Comparison of ENCODE assay signal across 10 mouse cellular contexts in genomic region chr12:5215836-5216747, GRCm38 (mm10).
DNase-seq lines count a peak whose midpoint lies in the region; ATAC-seq and TF ChIP-seq lines count a peak whose summit lies in the region.
"Had no signal": no experiment of that assay in that cellular context is flagged by ENCODE, and none has a peak within 500 bp of the region (broad histone marks: within the 10 kb centered on the region; RNA-seq: fewer than 3 reads in every experiment).

No protein-coding gene starts in this region.

- no peak overlapping the region for H3K9ac ChIP-seq in lung, postnatal 0 days (replicated peaks; ENCODE audit: low read depth)
- 0 out of 2 replicates have a peak overlapping the region, but pooled peaks have one; percentile 21 for H3K9ac ChIP-seq in forebrain, embryonic 13.5 days
- peak overlapping the region; percentile 19; the same call in 1 of the 2 replicates for H3K9ac ChIP-seq in hindbrain, embryonic 16.5 days (ENCODE audit: low read depth, low read length)
- no peak overlapping the region for H3K9ac ChIP-seq in neural tube, embryonic 15.5 days (replicated peaks)
- H3K9ac ChIP-seq: limb, embryonic 13.5 days had no signal

- WGBS in lung, postnatal 0 days = 54% methylated on average over 15 of the region's 15 CpGs
- 15% methylated on average over 15 of the region's 15 CpGs for WGBS in forebrain, embryonic 13.5 days
- 21% methylated on average over 15 of the region's 15 CpGs for WGBS in hindbrain, embryonic 16.5 days
- 23% methylated on average over 15 of the region's 15 CpGs for WGBS in neural tube, embryonic 15.5 days

- DNase-seq in lung, postnatal 0 days (ENCODE audit: low spot score) = peak; percentile 43
- no peak for DNase-seq in lung, postnatal 4 days
- DNase-seq in spleen, postnatal 14 days (ENCODE audit: low spot score in 2 of 2) = no peak
- no peak for DNase-seq in thymus, postnatal 0 days (ENCODE audit: low spot score)

- peaks cover 12% of the 10 kb centered on the region; the same call in 1 of the 2 replicates for H3K4me1 ChIP-seq in lung, postnatal 0 days (ENCODE audit: insufficient read depth, low read depth, low read length)
- H3K4me1 ChIP-seq in forebrain, embryonic 13.5 days = peaks cover 74% of the 10 kb centered on the region
- H3K4me1 ChIP-seq in hindbrain, embryonic 16.5 days (ENCODE audit: control insufficient read depth, insufficient read depth, low read depth, low read length) = peaks cover 42% of the 10 kb centered on the region
- H3K4me1 ChIP-seq in neural tube, embryonic 15.5 days = peaks cover 63% of the 10 kb centered on the region

- H3K27me3 ChIP-seq in lung, postnatal 0 days (replicated peaks; ENCODE audit: insufficient read depth, low read length) = no peaks in the 10 kb centered on the region
- peaks cover 6% of the 10 kb centered on the region; the same call in 1 of the 2 replicates for H3K27me3 ChIP-seq in forebrain, embryonic 13.5 days
- no peaks in the 10 kb centered on the region for H3K27me3 ChIP-seq in hindbrain, embryonic 16.5 days (replicated peaks; ENCODE audit: control insufficient read depth, insufficient read depth, low read length)
- H3K27me3 ChIP-seq in neural tube, embryonic 15.5 days (replicated peaks) = no peaks in the 10 kb centered on the region
- H3K27me3 ChIP-seq: limb, embryonic 13.5 days had no signal

- H3K4me3 ChIP-seq in lung, postnatal 0 days (ENCODE audit: low read depth, low read length) = no peak overlapping the region
- no peak overlapping the region for H3K4me3 ChIP-seq in forebrain, embryonic 13.5 days
- no peak overlapping the region for H3K4me3 ChIP-seq in hindbrain, embryonic 16.5 days (ENCODE audit: low read length)
- H3K4me3 ChIP-seq in neural tube, embryonic 15.5 days (replicated peaks) = no peak overlapping the region
- H3K4me3 ChIP-seq: erythroblast, embryonic 14.5 days; limb, embryonic 13.5 days had no signal

- TF ChIP-seq CTCF in lung, postnatal 0 days (IDR thresholded peaks at IDR 0.05) = no peak

- H3K4me2 ChIP-seq in lung, postnatal 0 days (replicated peaks; ENCODE audit: low read depth, low read length) = no peak overlapping the region
- peak overlapping the region; percentile 30 for H3K4me2 ChIP-seq in forebrain, embryonic 13.5 days
- H3K4me2 ChIP-seq in hindbrain, embryonic 16.5 days (ENCODE audit: low read length) = no peak overlapping the region
- no peak overlapping the region for H3K4me2 ChIP-seq in neural tube, embryonic 15.5 days
- H3K4me2 ChIP-seq: limb, embryonic 13.5 days had no signal

- no peak overlapping the region for H3K27ac ChIP-seq in lung, postnatal 0 days (ENCODE audit: low read length)
- H3K27ac ChIP-seq in forebrain, embryonic 13.5 days = peak overlapping the region; percentile 78
- H3K27ac ChIP-seq in hindbrain, embryonic 16.5 days (ENCODE audit: low read depth, low read length) = peak overlapping the region; percentile 45
- H3K27ac ChIP-seq in neural tube, embryonic 15.5 days (replicated peaks) = peak overlapping the region; percentile 24
- H3K27ac ChIP-seq: limb, embryonic 13.5 days; stomach, postnatal 0 days had no signal

- H3K9me3 ChIP-seq in lung, postnatal 0 days (ENCODE audit: low read length) = no peaks in the 10 kb centered on the region
- H3K9me3 ChIP-seq in forebrain, embryonic 13.5 days (replicated peaks) = no peaks in the 10 kb centered on the region
- no peaks in the 10 kb centered on the region for H3K9me3 ChIP-seq in hindbrain, embryonic 16.5 days (ENCODE audit: control insufficient read depth, low read length)
- H3K9me3 ChIP-seq in neural tube, embryonic 15.5 days (replicated peaks) = no peaks in the 10 kb centered on the region
- H3K9me3 ChIP-seq: limb, embryonic 13.5 days had no signal

- no peak for ATAC-seq in lung, postnatal 0 days
- peak; percentile 76 for ATAC-seq in forebrain, embryonic 13.5 days
- peak; percentile 52 for ATAC-seq in hindbrain, embryonic 16.5 days
- ATAC-seq in neural tube, embryonic 15.5 days (ENCODE audit: low FRiP score) = peak; percentile 40

- H3K36me3 ChIP-seq in lung, postnatal 0 days (ENCODE audit: insufficient read depth, low read length) = no peaks in the 10 kb centered on the region
- no peaks in the 10 kb centered on the region for H3K36me3 ChIP-seq in forebrain, embryonic 13.5 days (ENCODE audit: poor library complexity, severe bottlenecking)
- no peaks in the 10 kb centered on the region for H3K36me3 ChIP-seq in hindbrain, embryonic 16.5 days (ENCODE audit: control insufficient read depth, insufficient read depth, low read length)
- no peaks in the 10 kb centered on the region for H3K36me3 ChIP-seq in neural tube, embryonic 15.5 days
- H3K36me3 ChIP-seq: limb, embryonic 13.5 days had no signal

- TF ChIP-seq EP300 in lung, postnatal 0 days (IDR thresholded peaks at IDR 0.05) = no peak

Comparison
In these comparisons a context has a peak if more than half of its experiments do, and no peak if none do; other contexts are left out.
1. H3K9ac ChIP-seq: peak in forebrain, embryonic 13.5 days (single experiment) and hindbrain, embryonic 16.5 days (single experiment); none in lung, postnatal 0 days (single experiment) and neural tube, embryonic 15.5 days (single experiment).